ENCODE assay signal across 8 mouse cellular contexts in genomic region chr6:82821758-82822253, GRCm38 (mm10). TPM values are rescaled to one million over a fixed set of nuclear protein-coding genes. Genes with fewer than 3 reads are reported as not detected.
DNase-seq lines count a peak whose midpoint lies in the region; ATAC-seq lines count a peak whose summit lies in the region.

No protein-coding gene starts in this region.

- peak; percentile 57 to 63 for ATAC-seq in hematopoietic stem cell, adult 5-6 weeks (replicated peaks in 1 of 2; ENCODE audit: insufficient read depth in 1 of 2, low FRiP score in 2 of 2, low TSS enrichment in 1 of 2, low read depth in 1 of 2, poor library complexity in 2 of 2, severe bottlenecking in 2 of 2)
- ATAC-seq in monocyte, adult 5-6 weeks (replicated peaks; ENCODE audit: insufficient number of reproducible peaks, low FRiP score, low TSS enrichment, poor library complexity, severe bottlenecking), result peak; percentile 75; the same call in 1 of the 2 replicates

- peak; percentile 51 for DNase-seq in layer of hippocampus, adult 9-11 months
- DNase-seq in layer of hippocampus, adult 18-20 months (ENCODE audit: low spot score in 2 of 2), result no peak
- DNase-seq in ZHBTc4 (ENCODE audit: low read depth, low spot score), result peak; percentile 77
- DNase-seq in right cerebral cortex, adult 18-20 months, result no peak
- DNase-seq in retina, embryonic 14.5 days (ENCODE audit: low spot score), result no peak
- DNase-seq in gastrocnemius, postnatal 25 days, result no peak

RNA-seq across cellular contexts. Expression of gene Hk2, which starts 47.6 kb away (rescaled TPM):
- total RNA-seq in layer of hippocampus, adult 18-20 months (2021), result 1 to 10 TPM; 6.1 to 8.0 TPM
- 32.4 and 35.6 TPM in 2 replicates for total RNA-seq in hematopoietic stem cell, adult 5-6 weeks (2017)
- total RNA-seq in monocyte, adult 5-6 weeks (2017), result 40.8 to 76.5 TPM (median 73.2 TPM) in 3 replicates
- 100 to 1,000 TPM; 192 to 236 TPM for total RNA-seq in gastrocnemius, postnatal 25 days (2021)

Comparison
In these comparisons a context has a peak if more than half of its experiments do, and no peak if none do; other contexts are left out.
1. DNase-seq: peak in layer of hippocampus, adult 9-11 months (single experiment) and ZHBTc4 (single experiment); none in layer of hippocampus, adult 18-20 months (0 of 2), right cerebral cortex, adult 18-20 months (single experiment), retina, embryonic 14.5 days (single experiment) and gastrocnemius, postnatal 25 days (single experiment).